Mouse (Mus musculus) thymus, postnatal 0 days (tissue): Measurements from ENCODE around the gene Btg3. TPM values are rescaled to one million over a fixed set of nuclear protein-coding genes. Genes with fewer than 3 reads are reported as not detected.

ENCODE experiments used
- DNase-seq: peaks from one replicate; pipeline ENCODE4 v3.0.0-alpha.2; 2015; ENCODE audit warnings: low spot score
- polyA plus RNA-seq: library from polyadenylated mRNA; unstranded; fragments of >200 nt; fragmentation: Nextera tagmentation; extraction: Ambion mirVana; gene quantifications from 2 replicates; pipeline ENCODE4 v1.2.1, GENCODE M21; 2015

Btg3 gene
- polyA plus RNA-seq, 1 experiment from 2014 or later = 45.1 TPM

DNA sequence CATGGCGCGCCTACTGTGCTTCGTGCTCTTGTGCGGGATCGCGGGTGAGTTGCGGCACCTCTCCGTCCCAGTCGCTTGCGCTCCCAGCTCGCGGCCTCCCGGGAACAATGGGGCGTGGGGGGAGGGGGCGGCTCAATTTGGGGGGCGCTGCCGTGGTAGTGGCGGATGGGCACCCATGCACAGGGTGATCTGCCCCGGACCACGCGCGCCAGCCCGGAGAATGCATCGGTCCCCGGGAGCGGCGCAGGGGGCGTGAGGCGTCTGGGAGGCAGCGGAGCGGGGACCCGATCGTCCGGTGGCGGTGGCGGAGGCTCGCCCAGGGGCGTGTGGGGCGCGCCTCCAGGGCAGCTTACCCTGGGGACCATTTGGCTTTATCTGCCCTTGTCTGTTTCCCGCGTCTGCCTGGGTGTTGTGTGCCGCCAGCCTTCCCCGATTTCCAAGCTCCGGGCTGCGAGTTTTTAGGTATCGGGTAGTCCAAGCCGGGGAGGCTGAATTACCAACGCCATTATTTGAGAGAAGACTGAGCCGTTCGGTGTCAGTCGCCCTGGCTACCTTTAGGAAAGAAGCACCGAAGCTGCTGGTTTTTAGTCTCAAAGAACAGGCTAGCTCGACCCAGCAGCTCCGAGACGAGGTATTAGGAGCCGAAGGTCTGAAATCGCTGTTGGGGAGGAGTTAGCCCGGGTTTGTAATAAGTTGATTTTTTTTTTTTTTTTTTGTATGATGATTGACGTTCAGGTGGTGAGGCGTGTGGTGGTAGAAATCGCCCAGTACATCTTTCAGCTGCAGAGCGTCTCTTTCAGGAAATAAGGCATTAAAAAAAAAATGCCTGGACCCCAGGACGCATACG, 74.9 kb downstream of the Btg3 start:
- DNase-seq = peak; percentile 26

GRCm38 (mm10) chr16:78301183-78301830, 75.7 kb downstream of the Btg3 start, which contains the start of gene Cxadr:
Gene Cxadr, plus strand, starts transcription at chr16:78301489.
- peak; percentile 82 for DNase-seq

- DNase-seq = no peak
Observed at GRCm38 (mm10) chr16:78296114-78296513, 80.9 kb downstream of the Btg3 start.

- no peak for DNase-seq
Observed at GRCm38 (mm10) chr16:78295601-78296000, 81.4 kb downstream of the Btg3 start.

DNA sequence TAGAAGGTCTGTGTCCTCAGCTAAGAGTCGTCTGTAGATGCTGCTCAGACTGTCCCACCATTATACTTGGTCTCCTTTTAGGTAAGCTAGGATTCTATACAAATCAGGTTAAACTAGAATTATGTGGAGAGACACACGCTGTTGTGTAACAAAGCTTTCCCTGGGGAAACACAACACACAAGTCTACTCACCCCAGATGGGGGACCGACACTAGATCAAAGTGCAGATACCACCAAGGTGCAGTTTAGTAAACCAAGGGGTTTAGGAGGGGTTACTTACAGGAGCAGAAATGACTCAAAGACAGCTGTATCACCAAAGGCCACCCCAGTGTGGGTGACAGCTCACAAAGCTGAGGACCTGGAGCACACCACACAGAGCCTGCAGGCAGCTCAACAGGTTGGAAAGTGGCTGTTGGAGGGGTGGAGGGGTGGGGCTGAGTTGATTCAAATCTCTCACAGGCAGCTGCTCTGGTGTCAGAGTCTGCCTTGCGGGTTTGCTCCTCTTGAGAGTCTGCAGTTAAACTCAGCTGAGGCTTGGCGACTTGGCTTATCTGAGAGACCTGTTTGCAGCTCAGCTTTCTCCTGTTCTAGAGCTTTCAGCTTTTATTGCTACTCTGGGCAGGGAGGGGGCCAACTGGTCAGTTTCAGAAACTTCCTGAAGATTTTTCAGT, 82.3 kb downstream of the Btg3 start:
- peak; percentile 52 for DNase-seq

DNA sequence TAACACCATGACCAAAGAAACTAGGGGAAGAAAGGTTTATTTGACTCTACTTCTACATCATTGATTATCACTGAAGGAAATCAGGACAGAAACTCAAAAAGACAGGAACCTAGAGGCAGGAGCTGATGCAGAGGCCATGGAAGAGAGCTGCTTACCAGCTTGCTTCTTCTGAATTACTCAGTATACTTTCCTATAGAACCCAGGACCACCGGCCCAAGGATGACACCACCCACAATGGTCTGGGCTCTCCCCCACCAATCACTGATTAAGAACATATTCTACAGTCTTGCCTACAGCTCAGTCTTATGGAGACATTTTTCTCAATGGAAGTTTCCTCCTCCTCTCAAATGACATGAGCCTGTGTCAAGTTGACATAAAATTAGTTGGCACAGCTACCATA, 82.9 kb downstream of the Btg3 start:
- no peak for DNase-seq

GRCm38 (mm10) chr16:78283231-78283630, 93.8 kb downstream of the Btg3 start:
- no peak for DNase-seq

Other genes with a start within 250 kb of the Btg3 start
- gene Cxadr, start 75.7 kb downstream of the Btg3 start, polyA plus RNA-seq = 3.6 and 4.0 TPM in 2 replicates
- 54.1 and 63.7 TPM in 2 replicates for gene D16Ertd472e, start 199.5 kb upstream of the Btg3 start, polyA plus RNA-seq